Mouse (Mus musculus): ENCODE results near the gene Fam162a.
"Not testable (repeated sequence)": the region's sequence is repeated elsewhere in the genome, so short reads cannot be mapped to it uniquely, and the experiment has no call there.

The Fam162a gene

GRCm38 (mm10) chr16:36057933-36058475, 13.4 kb downstream of the Fam162a start:
- no peak for DNase-seq (ENCODE audit: low read depth)

- DNase-seq (ENCODE audit: low read depth): no peak
Observed at GRCm38 (mm10) chr16:36056416-36056815, 15.0 kb downstream of the Fam162a start.

- no peak for DNase-seq (ENCODE audit: low read depth)
Observed at GRCm38 (mm10) chr16:36054920-36055319, 16.5 kb downstream of the Fam162a start.

GRCm38 (mm10) chr16:36053524-36054275, 17.7 kb downstream of the Fam162a start:
- no peak for DNase-seq (ENCODE audit: low read depth)

GRCm38 (mm10) chr16:36051491-36051890, 19.9 kb downstream of the Fam162a start:
- no peak for DNase-seq (ENCODE audit: low read depth)

GRCm38 (mm10) chr16:36047538-36047937, 23.9 kb downstream of the Fam162a start:
- no peak for DNase-seq (ENCODE audit: low read depth)

GRCm38 (mm10) chr16:36043964-36044363, 27.4 kb downstream of the Fam162a start:
- DNase-seq (ENCODE audit: low read depth): no peak

GRCm38 (mm10) chr16:36043073-36043472, 28.3 kb downstream of the Fam162a start:
- DNase-seq (ENCODE audit: low read depth): no peak

- no peak for DNase-seq (ENCODE audit: low read depth)
Observed at GRCm38 (mm10) chr16:36041625-36042020, 29.8 kb downstream of the Fam162a start.

- peak; percentile 96 for DNase-seq (ENCODE audit: low read depth)
Observed at GRCm38 (mm10) chr16:36040640-36041624, 30.5 kb downstream of the Fam162a start, which contains the start of gene Wdr5b. Wdr5b (plus strand) TSS chr16:36041190.

GRCm38 (mm10) chr16:36028120-36028519, 43.3 kb downstream of the Fam162a start:
- DNase-seq (ENCODE audit: low read depth): not testable (repeated sequence)

- no peak for DNase-seq (ENCODE audit: low read depth)
Observed at GRCm38 (mm10) chr16:36016335-36016734, 55.1 kb downstream of the Fam162a start.

GRCm38 (mm10) chr16:36008396-36008795, 63.0 kb downstream of the Fam162a start:
- DNase-seq (ENCODE audit: low read depth): no peak

GRCm38 (mm10) chr16:35998852-35999251, 72.5 kb downstream of the Fam162a start:
- DNase-seq (ENCODE audit: low read depth): not testable (repeated sequence)

Measured in naive thymus-derived CD4-positive, alpha-beta T cell, adult 2 months (primary cell).